Mouse (Mus musculus): ENCODE measurements around the gene Tmem213. TPM values are rescaled to one million over a fixed set of nuclear protein-coding genes. Genes with fewer than 3 reads are reported as not detected.

Tmem213 gene
- 3.4 and 5.0 TPM in 2 replicates for polyA plus RNA-seq (2012; rRNA removed)

GRCm38 (mm10) chr6:38109160-38109795, at the start of gene Tmem213:
TSS of gene Tmem213 (plus strand) at chr6:38109255.

DNA sequence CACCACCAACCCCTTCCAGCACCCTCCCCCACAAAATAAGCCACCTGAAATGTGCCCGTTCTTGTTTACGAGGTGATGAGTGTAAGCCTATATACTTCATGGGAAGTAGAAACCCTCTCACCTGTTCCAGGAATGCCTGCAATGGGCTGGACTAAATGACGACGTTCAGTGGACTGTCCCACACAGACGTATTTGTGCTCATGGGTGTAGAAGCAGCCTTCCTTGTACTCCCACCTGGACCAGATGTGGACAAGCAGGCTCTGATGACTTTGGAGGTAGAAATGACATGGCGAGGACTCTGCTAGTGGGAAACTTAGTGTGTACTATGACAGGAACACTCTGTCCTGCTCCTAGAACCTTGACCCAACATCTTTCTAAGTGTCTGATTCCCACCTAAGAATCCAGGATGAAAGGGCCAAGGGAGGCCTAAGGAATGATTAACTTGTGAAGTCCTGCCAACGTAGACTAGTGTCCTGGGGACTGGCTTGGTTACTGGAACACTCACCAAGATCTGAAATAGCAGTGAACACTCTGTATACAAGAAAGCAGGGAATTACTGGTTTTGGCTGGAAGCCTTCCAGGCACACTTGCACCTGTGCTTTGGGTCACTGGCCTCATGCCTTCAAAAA, 15.3 kb downstream of the Tmem213 start, which contains the start of gene Atp6v0a4:
Atp6v0a4 (minus strand) TSS at position 380 of the 629 bp plus-strand sequence.

Other genes with a start within 250 kb of the Tmem213 start
- gene Trim24, start 238.4 kb upstream of the Tmem213 start, polyA plus RNA-seq (2012; rRNA removed), result 22.4 and 31.9 TPM in 2 replicates
- 1.3 TPM in 2 replicates for gene Svopl, start 62.3 kb upstream of the Tmem213 start, polyA plus RNA-seq (2012; rRNA removed)
- 2.2 and 9.3 TPM in 2 replicates for gene Atp6v0a4, start 15.3 kb downstream of the Tmem213 start, polyA plus RNA-seq (2012; rRNA removed)
- 11.6 and 12.0 TPM in 2 replicates for gene D630045J12Rik, start 144.8 kb downstream of the Tmem213 start, polyA plus RNA-seq (2012; rRNA removed)
- 13.9 and 16.1 TPM in 2 replicates for gene Zc3hav1l, start 190.0 kb downstream of the Tmem213 start, polyA plus RNA-seq (2012; rRNA removed)
- gene Zc3hav1, start 245.3 kb downstream of the Tmem213 start, polyA plus RNA-seq (2012; rRNA removed), result 35.9 and 36.0 TPM in 2 replicates

Data from ovary, adult 2 months (tissue).